Mouse (Mus musculus) liver, adult 2 months (tissue): ENCODE data around the gene Ltb4r2.

Experiments
- CTCF ChIP-seq: fragments of 200-500 bp; IDR thresholded peaks from 2 replicates; pipeline ENCODE4 v1.5.1; 2011; ENCODE audit warnings: low read depth, low read length, control low read depth
- POLR2A ChIP-seq: fragments of 200-500 bp; IDR thresholded peaks from 2 replicates; pipeline ENCODE4 v1.6.1; 2011; ENCODE audit warnings: low read length, control low read depth; ENCODE audit not compliant: insufficient read depth; ENCODE audit errors: extremely low read depth

GRCm38 (mm10) chr14:55787731-55788130 lies 26.5 kb downstream of the Ltb4r2 start:
- TF ChIP-seq POLR2A (no peak), CTCF (no peak)
